Mouse (Mus musculus): ENCODE measurements around the gene Adipor2. TPM values are rescaled to one million over a fixed set of nuclear protein-coding genes. Genes with fewer than 3 reads are reported as not detected.
"Not testable (repeated sequence)": the region's sequence is repeated elsewhere in the genome, so short reads cannot be mapped to it uniquely, and the experiment has no call there.

Gene Adipor2
- polyA plus RNA-seq, 1 experiment from 2014 or later = 29.0 TPM

GRCm38 (mm10) chr6:119449060-119449499, 31.6 kb upstream of the Adipor2 start:
- 3% methylated on average over 23 of the region's 23 CpGs for WGBS
- Histone ChIP-seq H3K27me3 (ENCODE audit: insufficient read depth, low read length) (0 out of 2 replicates have a peak, but pooled peaks cover 5% of the 10 kb centered on the region), H3K27ac (ENCODE audit: low read depth) (no peak overlapping the region), H3K4me1 (ENCODE audit: insufficient read depth) (peaks cover 20% of the 10 kb centered on the region), H3K4me2 (peak overlapping the region; percentile 72), H3K4me3 (ENCODE audit: low read depth, low read length) (peak overlapping the region; percentile 35), H3K36me3 (ENCODE audit: insufficient read depth) (no peaks in the 10 kb centered on the region), H3K9ac (peak overlapping the region; percentile 52), H3K9me3 (ENCODE audit: low read depth, low read length) (no peaks in the 10 kb centered on the region)
- DNase-seq = peak; percentile 86
- TF ChIP-seq CTCF (IDR thresholded peaks at IDR 0.05; ENCODE audit: low read depth) = peak; percentile 67
- ATAC-seq (ENCODE audit: insufficient read depth) = peak; percentile 55

- Histone ChIP-seq H3K4me1 (ENCODE audit: insufficient read depth) (peaks cover 20% of the 10 kb centered on the region), H3K27ac (ENCODE audit: low read depth) (no peak overlapping the region), H3K4me3 (ENCODE audit: low read depth, low read length) (peak overlapping the region; percentile 35), H3K9me3 (ENCODE audit: low read depth, low read length) (no peaks in the 10 kb centered on the region), H3K27me3 (ENCODE audit: insufficient read depth, low read length) (0 out of 2 replicates have a peak, but pooled peaks cover 5% of the 10 kb centered on the region), H3K9ac (peak overlapping the region; percentile 52), H3K4me2 (peak overlapping the region; percentile 72), H3K36me3 (ENCODE audit: insufficient read depth) (no peaks in the 10 kb centered on the region)
- DNase-seq = peak; percentile 65
- ATAC-seq (ENCODE audit: insufficient read depth) = no peak
- 7% methylated on average over 18 of the region's 18 CpGs for WGBS
- TF ChIP-seq CTCF (IDR thresholded peaks at IDR 0.05; ENCODE audit: low read depth) = no peak
These were observed 31.0 kb upstream of the Adipor2 start for GRCm38 (mm10) chr6:119448321-119449059.

- DNase-seq (no peak), ATAC-seq (ENCODE audit: insufficient read depth) (no peak)
- Histone ChIP-seq H3K4me2 (no peak overlapping the region), H3K9me3 (ENCODE audit: low read depth, low read length) (no peaks in the 10 kb centered on the region), H3K27ac (ENCODE audit: low read depth) (no peak overlapping the region), H3K4me3 (ENCODE audit: low read depth, low read length) (no peak overlapping the region), H3K36me3 (ENCODE audit: insufficient read depth) (no peaks in the 10 kb centered on the region), H3K27me3 (ENCODE audit: insufficient read depth, low read length) (0 out of 2 replicates have a peak, but pooled peaks cover 5% of the 10 kb centered on the region), H3K4me1 (ENCODE audit: insufficient read depth) (peaks cover 10% of the 10 kb centered on the region; the same call in 1 of the 2 replicates), H3K9ac (no peak overlapping the region)
- 61% methylated on average over 11 of the region's 11 CpGs for WGBS
- TF ChIP-seq CTCF (IDR thresholded peaks at IDR 0.05; ENCODE audit: low read depth) = no peak
These were observed 28.4 kb upstream of the Adipor2 start for GRCm38 (mm10) chr6:119445671-119446607.

GRCm38 (mm10) chr6:119443742-119444645, 26.5 kb upstream of the Adipor2 start:
- peak; percentile 97 for TF ChIP-seq CTCF (IDR thresholded peaks at IDR 0.05; ENCODE audit: low read depth)
- ATAC-seq (ENCODE audit: insufficient read depth) (peak; percentile 73), DNase-seq (peak; percentile 96)
- peaks cover 4% of the 10 kb centered on the region; the same call in 1 of the 2 replicates for H3K4me1 ChIP-seq (ENCODE audit: insufficient read depth)
- no peaks in the 10 kb centered on the region for H3K36me3 ChIP-seq (ENCODE audit: insufficient read depth)
- no peaks in the 10 kb centered on the region for H3K9me3 ChIP-seq (ENCODE audit: low read depth, low read length)
- no peaks in the 10 kb centered on the region for H3K27me3 ChIP-seq (ENCODE audit: insufficient read depth, low read length)
- H3K4me2 ChIP-seq = peak overlapping the region; percentile 53
- H3K27ac ChIP-seq (ENCODE audit: low read depth) = peak overlapping the region; percentile 32; the same call in 1 of the 2 replicates
- H3K4me3 ChIP-seq (ENCODE audit: low read depth, low read length) = peak overlapping the region; percentile 11; the same call in 1 of the 2 replicates
- no peak overlapping the region for H3K9ac ChIP-seq
- 23% methylated on average over 12 of the region's 12 CpGs for WGBS

GRCm38 (mm10) chr6:119442729-119443128, 25.2 kb upstream of the Adipor2 start:
- 83% methylated on average over 5 of the region's 5 CpGs for WGBS
- H3K27me3 ChIP-seq (ENCODE audit: insufficient read depth, low read length) = not testable (repeated sequence)

More at GRCm38 (mm10) chr6:119442729-119443128, 25.2 kb upstream of the Adipor2 start:
- not testable (repeated sequence) for ATAC-seq (ENCODE audit: insufficient read depth); H3K4me3 ChIP-seq (ENCODE audit: low read depth, low read length); H3K4me1 ChIP-seq (ENCODE audit: insufficient read depth); H3K36me3 ChIP-seq (ENCODE audit: insufficient read depth); H3K4me2 ChIP-seq; H3K27ac ChIP-seq (ENCODE audit: low read depth); H3K9me3 ChIP-seq (ENCODE audit: low read depth, low read length); DNase-seq; H3K9ac ChIP-seq
- TF ChIP-seq CTCF (IDR thresholded peaks at IDR 0.05; ENCODE audit: low read depth) = peak; percentile 40
